Comparison of ENCODE assay signal across 8 mouse cellular contexts in the genomic region with DNA sequence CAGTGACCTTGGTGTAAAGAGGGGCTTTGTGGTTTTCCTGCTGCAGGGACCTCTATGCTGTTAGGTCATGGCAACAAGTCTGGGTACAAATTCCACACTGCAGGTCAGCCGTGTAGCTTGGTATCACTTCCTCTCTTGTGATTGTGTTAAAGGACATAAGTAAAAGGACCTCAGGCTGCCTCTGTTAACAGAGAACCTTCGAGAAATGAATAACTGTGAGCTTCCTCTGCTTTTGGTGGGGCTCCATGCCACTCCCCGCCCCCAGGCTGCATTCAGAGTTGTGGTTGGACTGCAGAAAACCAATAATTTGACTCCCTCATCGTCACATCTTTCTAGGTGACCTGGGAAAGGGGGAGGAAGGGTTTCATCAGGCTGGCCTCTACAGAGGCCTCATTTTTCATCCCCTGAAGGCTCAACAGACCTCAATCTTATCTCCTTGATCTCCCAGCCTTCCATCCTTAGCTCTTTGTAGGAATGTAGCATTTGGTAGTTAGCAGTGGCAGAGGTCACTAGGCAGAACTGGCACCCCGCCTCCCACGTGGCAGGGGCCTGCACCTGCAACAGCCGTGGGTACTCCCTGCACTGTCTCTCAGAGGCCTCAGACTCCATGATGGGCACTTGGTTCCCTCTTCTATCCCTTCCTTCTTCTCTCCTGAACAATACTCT. TPM values are rescaled to one million over a fixed set of nuclear protein-coding genes. Genes with fewer than 3 reads are reported as not detected.
DNase-seq lines count a peak whose midpoint lies in the region; ATAC-seq and TF ChIP-seq lines count a peak whose summit lies in the region.

No protein-coding gene starts in this region.

- no peaks in the 10 kb centered on the region for H3K9me3 ChIP-seq in forebrain, embryonic 13.5 days (replicated peaks)

- TF ChIP-seq CTCF in spleen, adult 2 months (IDR thresholded peaks at IDR 0.05; ENCODE audit: extremely low read depth, insufficient read depth, insufficient read length, insufficient replicate concordance), result no peak

- peak overlapping the region; percentile 86 for H3K4me2 ChIP-seq in forebrain, embryonic 13.5 days

- peak overlapping the region; percentile 86 for H3K27ac ChIP-seq in spleen, adult 2 months (ENCODE audit: insufficient read depth, low read length)
- no peak overlapping the region for H3K27ac ChIP-seq in forebrain, embryonic 13.5 days

- ATAC-seq in forebrain, embryonic 13.5 days, result no peak
- ATAC-seq in megakaryocyte, adult 5-6 weeks (ENCODE audit: poor library complexity, severe bottlenecking), result peak; percentile 16; the same call in 1 of the 2 replicates

- 33% methylated on average over 7 of the region's 7 CpGs for WGBS in spleen, adult 2 months
- 84% methylated on average over 7 of the region's 7 CpGs for WGBS in forebrain, embryonic 13.5 days

- peak; percentile 32 to 50 for DNase-seq in spleen, adult 2 months (ENCODE audit: low read depth in 1 of 2, low spot score in 2 of 2)
- no peak for DNase-seq in spleen, adult 12 weeks (ENCODE audit: low spot score)
- peak; percentile 43 for DNase-seq in kidney, postnatal 10 days
- no peak for DNase-seq in c-Kit-positive CD71-positive TER-119-positive erythroid progenitor cells, embryonic 14.5 days (ENCODE audit: low spot score)
- no peak for DNase-seq in frontal cortex, adult 2 months (ENCODE audit: extremely low spot score in 1 of 2, low spot score in 1 of 2)
- no peak for DNase-seq in gastrocnemius, postnatal 25 days

- no peaks in the 10 kb centered on the region for H3K27me3 ChIP-seq in spleen, adult 2 months (ENCODE audit: control insufficient read depth, insufficient read depth, low read length)
- no peaks in the 10 kb centered on the region for H3K27me3 ChIP-seq in forebrain, embryonic 13.5 days

- H3K9ac ChIP-seq in forebrain, embryonic 13.5 days, result peak overlapping the region; percentile 68

- H3K36me3 ChIP-seq in spleen, adult 2 months (ENCODE audit: control insufficient read depth, insufficient read depth, low read length), result peaks cover 12% of the 10 kb centered on the region
- H3K36me3 ChIP-seq in forebrain, embryonic 13.5 days (ENCODE audit: poor library complexity, severe bottlenecking), result 0 out of 2 replicates have a peak, but pooled peaks cover 4% of the 10 kb centered on the region

- peaks cover 14% of the 10 kb centered on the region; the same call in 1 of the 2 replicates for H3K4me1 ChIP-seq in spleen, adult 2 months (ENCODE audit: control insufficient read depth, insufficient read depth, insufficient read length)
- peaks cover 21% of the 10 kb centered on the region for H3K4me1 ChIP-seq in forebrain, embryonic 13.5 days

- no peak for TF ChIP-seq POLR2A in spleen, adult 2 months (IDR thresholded peaks at IDR 0.05; ENCODE audit: low read depth, low read length)

- 0 out of 2 replicates have a peak overlapping the region, but pooled peaks have one; percentile 90 for H3K4me3 ChIP-seq in spleen, adult 2 months (ENCODE audit: extremely low read depth, insufficient read depth, insufficient read length)
- peak overlapping the region; percentile 54; the same call in 1 of the 2 replicates for H3K4me3 ChIP-seq in forebrain, embryonic 13.5 days

RNA-seq across cellular contexts. Expression of a gene that starts 1.2 kb away (rescaled TPM):
- 46.9 and 47.6 TPM in 2 replicates for polyA plus RNA-seq in spleen, adult 2 months (2012; rRNA removed)
- polyA plus RNA-seq in forebrain, embryonic 13.5 days (2015; fragmentation: Nextera tagmentation; extraction: Ambion mirVana), result 8.1 and 9.6 TPM in 2 replicates
- total RNA-seq in megakaryocyte, adult 5-6 weeks (2015), result 17.3 and 20.8 TPM in 2 replicates
- 14.4 and 14.8 TPM in 2 replicates for total RNA-seq in megakaryocyte, adult 5-6 weeks (2017)
- 8.2 and 8.6 TPM in 2 replicates for polyA plus RNA-seq in frontal cortex, adult 2 months (2012; rRNA removed)
- total RNA-seq in gastrocnemius, postnatal 25 days (2021), result 10 to 100 TPM; 40.5 to 47.4 TPM

RNA-seq across cellular contexts. Expression of a gene that starts 27.2 kb away (rescaled TPM):
- 10.7 and 11.8 TPM in 2 replicates for polyA plus RNA-seq in spleen, adult 2 months (2012; rRNA removed)
- 34.3 and 42.6 TPM in 2 replicates for polyA plus RNA-seq in forebrain, embryonic 13.5 days (2015; fragmentation: Nextera tagmentation; extraction: Ambion mirVana)
- total RNA-seq in megakaryocyte, adult 5-6 weeks (2015), result 60.1 and 74.2 TPM in 2 replicates
- total RNA-seq in megakaryocyte, adult 5-6 weeks (2017), result 42.9 and 51.0 TPM in 2 replicates
- 37.7 and 38.9 TPM in 2 replicates for polyA plus RNA-seq in frontal cortex, adult 2 months (2012; rRNA removed)
- total RNA-seq in gastrocnemius, postnatal 25 days (2021), result 10 to 100 TPM; 22.5 to 26.4 TPM

RNA-seq across cellular contexts. Expression of a gene that starts 28.2 kb away (rescaled TPM):
- polyA plus RNA-seq in spleen, adult 2 months (2012; rRNA removed), result 24.3 and 41.3 TPM in 2 replicates
- polyA plus RNA-seq in forebrain, embryonic 13.5 days (2015; fragmentation: Nextera tagmentation; extraction: Ambion mirVana), result 31.3 and 32.4 TPM in 2 replicates
- total RNA-seq in megakaryocyte, adult 5-6 weeks (2015), result 13.6 and 14.0 TPM in 2 replicates
- 8.4 and 13.5 TPM in 2 replicates for total RNA-seq in megakaryocyte, adult 5-6 weeks (2017)
- polyA plus RNA-seq in frontal cortex, adult 2 months (2012; rRNA removed), result 47.2 and 68.7 TPM in 2 replicates
- total RNA-seq in gastrocnemius, postnatal 25 days (2021), result 10 to 100 TPM; 18.2 to 20.1 TPM

RNA-seq across cellular contexts. Expression of a gene that starts 48.0 kb away (rescaled TPM):
- 2.4 and 2.6 TPM in 2 replicates for polyA plus RNA-seq in spleen, adult 2 months (2012; rRNA removed)
- 12.5 and 12.6 TPM in 2 replicates for polyA plus RNA-seq in forebrain, embryonic 13.5 days (2015; fragmentation: Nextera tagmentation; extraction: Ambion mirVana)
- 1.5 and 1.8 TPM in 2 replicates for total RNA-seq in megakaryocyte, adult 5-6 weeks (2015)
- 2.4 and 3.3 TPM in 2 replicates for total RNA-seq in megakaryocyte, adult 5-6 weeks (2017)
- polyA plus RNA-seq in frontal cortex, adult 2 months (2012; rRNA removed), result 9.5 and 10.0 TPM in 2 replicates
- total RNA-seq in gastrocnemius, postnatal 25 days (2021), result 1 to 10 TPM; 1.9 to 2.1 TPM

RNA-seq across cellular contexts. Expression of a gene that starts 48.4 kb away (rescaled TPM):
- polyA plus RNA-seq in spleen, adult 2 months (2012; rRNA removed), result 85.6 and 103 TPM in 2 replicates
- polyA plus RNA-seq in forebrain, embryonic 13.5 days (2015; fragmentation: Nextera tagmentation; extraction: Ambion mirVana), result 52.0 and 59.7 TPM in 2 replicates
- 21.5 and 25.5 TPM in 2 replicates for total RNA-seq in megakaryocyte, adult 5-6 weeks (2015)
- total RNA-seq in megakaryocyte, adult 5-6 weeks (2017), result 29.1 and 35.0 TPM in 2 replicates
- 22.8 and 27.6 TPM in 2 replicates for polyA plus RNA-seq in frontal cortex, adult 2 months (2012; rRNA removed)
- total RNA-seq in gastrocnemius, postnatal 25 days (2021), result 1 to 10 TPM; 1.5 to 4.8 TPM

Comparison
In these comparisons a context has a peak if more than half of its experiments do, and no peak if none do; other contexts are left out.
1. DNase-seq: peak in spleen, adult 2 months (2 of 2) and kidney, postnatal 10 days (single experiment); none in spleen, adult 12 weeks (single experiment), c-Kit-positive CD71-positive TER-119-positive erythroid progenitor cells, embryonic 14.5 days (single experiment), frontal cortex, adult 2 months (0 of 2) and gastrocnemius, postnatal 25 days (single experiment).